ENCODE assay signal across 11 mouse cellular contexts in the genomic region with DNA sequence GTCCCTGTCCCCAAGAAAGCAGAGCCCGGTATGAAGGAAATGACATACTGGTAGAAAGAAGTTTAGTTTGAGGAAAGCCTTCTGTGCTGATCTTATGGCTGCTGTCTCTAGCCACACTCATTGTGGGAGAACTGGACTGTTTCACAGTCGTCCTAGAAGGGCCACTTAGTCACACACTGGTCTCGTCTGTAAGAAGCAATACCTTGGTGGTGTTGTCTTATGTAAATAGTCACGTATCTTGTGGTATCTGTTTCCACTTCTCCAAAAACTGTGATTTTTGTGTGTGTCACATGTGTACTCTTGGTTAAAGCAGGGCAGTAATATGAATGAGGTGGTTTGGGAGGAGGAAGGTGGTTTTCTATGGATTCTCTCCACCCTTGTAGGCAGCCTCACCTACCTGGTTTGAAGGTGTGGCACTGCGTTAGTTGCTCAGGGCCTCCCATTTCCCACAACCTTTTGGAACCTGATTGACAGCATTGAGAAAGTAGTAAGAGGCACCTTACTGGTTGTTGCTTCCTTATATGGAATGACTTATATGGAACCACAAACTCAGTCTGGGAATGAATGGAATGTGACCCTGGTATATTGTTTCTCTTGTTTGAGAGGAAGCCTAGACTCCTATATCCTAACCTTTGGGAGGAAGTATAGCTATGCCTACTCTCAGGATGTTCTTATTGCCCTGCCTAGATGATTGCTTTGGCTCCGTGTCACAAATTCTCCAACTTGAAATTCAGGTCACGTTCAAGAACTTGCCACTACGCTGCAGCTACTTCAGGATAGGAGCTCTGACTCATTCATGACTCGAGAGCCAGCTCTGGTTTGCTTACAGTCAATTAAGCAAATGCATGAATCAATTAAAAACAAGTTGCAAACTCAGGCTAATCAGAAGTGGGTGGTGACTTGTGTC. TPM values are rescaled to one million over a fixed set of nuclear protein-coding genes. Genes with fewer than 3 reads are reported as not detected.
DNase-seq lines count a peak whose midpoint lies in the region; ATAC-seq lines count a peak whose summit lies in the region.
"Had no signal": no experiment of that assay in that cellular context is flagged by ENCODE, and none has a peak within 500 bp of the region (broad histone marks: within the 10 kb centered on the region; RNA-seq: fewer than 3 reads in every experiment).

No protein-coding gene starts in this region.

- ATAC-seq in embryonic facial prominence, embryonic 15.5 days (ENCODE audit: insufficient number of reproducible peaks, low FRiP score, low TSS enrichment, low read depth): no peak
- ATAC-seq in kidney, embryonic 15.5 days (replicated peaks; ENCODE audit: low FRiP score): 0 out of 2 replicates have a peak, but pooled peaks have one; percentile 29
- ATAC-seq in megakaryocyte, adult 5-6 weeks (ENCODE audit: poor library complexity, severe bottlenecking): peak; percentile 62
- ATAC-seq in midbrain, embryonic 15.5 days (replicated peaks): no peak

- no peaks in the 10 kb centered on the region for H3K9me3 ChIP-seq in embryonic facial prominence, embryonic 15.5 days (replicated peaks)
- H3K9me3 ChIP-seq in kidney, embryonic 15.5 days (replicated peaks): no peaks in the 10 kb centered on the region
- H3K9me3 ChIP-seq in midbrain, embryonic 15.5 days: no peaks in the 10 kb centered on the region
- H3K9me3 ChIP-seq: hindbrain, embryonic 13.5 days; limb, embryonic 13.5 days had no signal

- H3K4me3 ChIP-seq in embryonic facial prominence, embryonic 15.5 days (replicated peaks): no peak overlapping the region
- H3K4me3 ChIP-seq in kidney, embryonic 15.5 days (replicated peaks): no peak overlapping the region
- H3K4me3 ChIP-seq in midbrain, embryonic 15.5 days: no peak overlapping the region
- H3K4me3 ChIP-seq: hindbrain, embryonic 13.5 days; limb, embryonic 13.5 days had no signal

- H3K27ac ChIP-seq in embryonic facial prominence, embryonic 15.5 days (replicated peaks): peak overlapping the region; percentile 22
- no peak overlapping the region for H3K27ac ChIP-seq in kidney, embryonic 15.5 days
- no peak overlapping the region for H3K27ac ChIP-seq in midbrain, embryonic 15.5 days
- H3K27ac ChIP-seq: hindbrain, embryonic 13.5 days; limb, embryonic 13.5 days had no signal

- 60% methylated on average over 9 of the region's 9 CpGs for WGBS in embryonic facial prominence, embryonic 15.5 days
- 65% methylated on average over 9 of the region's 9 CpGs for WGBS in kidney, embryonic 15.5 days
- whole genome bisulfite sequencing in midbrain, embryonic 15.5 days: 80% methylated on average over 9 of the region's 9 CpGs

- H3K4me1 ChIP-seq in embryonic facial prominence, embryonic 15.5 days: peaks cover 18% of the 10 kb centered on the region
- peaks cover 4% of the 10 kb centered on the region; the same call in 1 of the 2 replicates for H3K4me1 ChIP-seq in kidney, embryonic 15.5 days
- peaks cover 7% of the 10 kb centered on the region; the same call in 1 of the 2 replicates for H3K4me1 ChIP-seq in midbrain, embryonic 15.5 days

- DNase-seq in left cerebral cortex, adult 11 months (ENCODE audit: low spot score): peak; percentile 8
- DNase-seq in left cerebral cortex, postnatal 4 days: no peak
- no peak for DNase-seq in adipocyte (ENCODE audit: low spot score)
- DNase-seq in adrenal gland, postnatal 14 days: no peak
- DNase-seq: cerebellum, adult 11-12 months had no signal

- H3K4me2 ChIP-seq in embryonic facial prominence, embryonic 15.5 days (replicated peaks): no peak overlapping the region
- H3K4me2 ChIP-seq in kidney, embryonic 15.5 days: no peak overlapping the region
- no peak overlapping the region for H3K4me2 ChIP-seq in midbrain, embryonic 15.5 days
- H3K4me2 ChIP-seq: hindbrain, embryonic 13.5 days; limb, embryonic 13.5 days had no signal

- H3K27me3 ChIP-seq in embryonic facial prominence, embryonic 15.5 days: no peaks in the 10 kb centered on the region
- no peaks in the 10 kb centered on the region for H3K27me3 ChIP-seq in kidney, embryonic 15.5 days
- H3K27me3 ChIP-seq in midbrain, embryonic 15.5 days (replicated peaks): no peaks in the 10 kb centered on the region
- H3K27me3 ChIP-seq: hindbrain, embryonic 13.5 days; limb, embryonic 13.5 days had no signal

- no peak overlapping the region for H3K9ac ChIP-seq in embryonic facial prominence, embryonic 15.5 days
- no peak overlapping the region for H3K9ac ChIP-seq in kidney, embryonic 15.5 days
- H3K9ac ChIP-seq in midbrain, embryonic 15.5 days: no peak overlapping the region
- H3K9ac ChIP-seq: hindbrain, embryonic 13.5 days; limb, embryonic 13.5 days had no signal

- no peaks in the 10 kb centered on the region for H3K36me3 ChIP-seq in embryonic facial prominence, embryonic 15.5 days
- H3K36me3 ChIP-seq in kidney, embryonic 15.5 days: no peaks in the 10 kb centered on the region
- no peaks in the 10 kb centered on the region for H3K36me3 ChIP-seq in midbrain, embryonic 15.5 days (replicated peaks)
- H3K36me3 ChIP-seq: hindbrain, embryonic 13.5 days; limb, embryonic 13.5 days had no signal

- intact Hi-C loops in left cerebral cortex, postnatal 4 days (cut with DNase I): no loop called here

RNA-seq across cellular contexts. Expression of a gene that starts 28.2 kb away (rescaled TPM):
- 1 to 10 TPM; 6.2 to 8.4 TPM for total RNA-seq in left cerebral cortex, postnatal 4 days (2021)
- polyA plus RNA-seq in embryonic facial prominence, embryonic 15.5 days (2015; fragmentation: Nextera tagmentation; extraction: Ambion mirVana): 24.1 and 27.7 TPM in 2 replicates
- 21.1 and 22.0 TPM in 2 replicates for polyA plus RNA-seq in kidney, embryonic 15.5 days (2015; fragmentation: Nextera tagmentation; extraction: Ambion mirVana)
- 44.2 and 49.7 TPM in 2 replicates for total RNA-seq in megakaryocyte, adult 5-6 weeks (2015)
- 60.9 and 67.8 TPM in 2 replicates for total RNA-seq in megakaryocyte, adult 5-6 weeks (2017)
- polyA plus RNA-seq in midbrain, embryonic 15.5 days (2015; fragmentation: Nextera tagmentation; extraction: Ambion mirVana): 24.3 and 25.4 TPM in 2 replicates
- total RNA-seq in adrenal gland, postnatal 14 days (2021): 5.6 and 7.2 TPM in 2 replicates

Comparison
In these comparisons a context has a peak if more than half of its experiments do, and no peak if none do; other contexts are left out.
1. ATAC-seq: peak in kidney, embryonic 15.5 days (single experiment) and megakaryocyte, adult 5-6 weeks (single experiment); none in embryonic facial prominence, embryonic 15.5 days (single experiment) and midbrain, embryonic 15.5 days (single experiment).